Mouse (Mus musculus): ENCODE measurements around the gene Rbbp5.
"Not testable (repeated sequence)": the region's sequence is repeated elsewhere in the genome, so short reads cannot be mapped to it uniquely, and the experiment has no call there.

The Rbbp5 gene

GRCm38 (mm10) chr1:132476928-132477691 is at the start of gene Rbbp5:
Gene Rbbp5, plus strand, starts transcription at chr1:132477365.
- DNase-seq (ENCODE audit: low spot score), result peak; percentile 68

- no peak for DNase-seq (ENCODE audit: low spot score)
Measured at GRCm38 (mm10) chr1:132430818-132431217, 46.3 kb upstream of the Rbbp5 start.

DNA sequence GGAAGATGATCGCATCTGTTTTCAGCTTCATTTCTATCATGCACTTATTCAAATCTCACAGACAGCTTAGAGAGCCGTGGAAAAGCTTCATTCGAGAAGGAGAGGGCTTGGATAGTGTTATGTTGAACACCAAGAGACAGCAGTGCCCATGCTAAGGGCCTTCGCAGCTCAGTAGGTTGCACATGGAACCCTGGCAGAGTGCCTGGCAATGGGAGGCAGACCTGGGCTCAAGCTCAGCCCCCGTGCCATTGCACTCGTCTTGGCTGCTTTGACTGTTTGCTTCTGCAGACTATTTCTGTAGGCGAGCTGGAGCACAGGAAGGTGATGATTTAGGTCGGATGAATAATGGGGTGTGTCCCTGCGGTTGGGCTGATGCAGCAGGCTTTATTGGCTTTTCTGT is 45.4 kb upstream of the Rbbp5 start:
- no peak for DNase-seq (ENCODE audit: low spot score)

DNA sequence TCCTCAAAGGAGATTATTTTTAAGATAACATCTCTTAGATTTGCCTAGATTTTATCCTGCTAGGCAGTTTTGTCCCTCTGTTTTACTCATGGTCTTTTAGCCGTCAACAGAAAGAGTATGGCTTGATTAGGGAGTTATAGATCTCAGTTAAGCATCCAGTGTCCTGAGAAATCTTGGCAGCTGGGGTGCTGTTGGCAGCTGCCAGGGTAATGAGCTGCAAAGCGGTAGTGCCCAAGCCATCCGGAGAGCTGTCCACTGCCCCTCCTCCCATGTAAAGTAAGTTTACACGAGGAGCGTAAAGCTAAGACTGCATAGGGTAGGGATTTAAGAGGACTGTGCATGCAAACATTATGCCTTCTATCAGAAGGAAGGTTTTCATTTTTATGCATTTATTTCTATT is 43.8 kb upstream of the Rbbp5 start:
- DNase-seq (ENCODE audit: low spot score), result no peak

- no peak for DNase-seq (ENCODE audit: low spot score)
Measured at GRCm38 (mm10) chr1:132434032-132434431, 43.1 kb upstream of the Rbbp5 start.

DNA sequence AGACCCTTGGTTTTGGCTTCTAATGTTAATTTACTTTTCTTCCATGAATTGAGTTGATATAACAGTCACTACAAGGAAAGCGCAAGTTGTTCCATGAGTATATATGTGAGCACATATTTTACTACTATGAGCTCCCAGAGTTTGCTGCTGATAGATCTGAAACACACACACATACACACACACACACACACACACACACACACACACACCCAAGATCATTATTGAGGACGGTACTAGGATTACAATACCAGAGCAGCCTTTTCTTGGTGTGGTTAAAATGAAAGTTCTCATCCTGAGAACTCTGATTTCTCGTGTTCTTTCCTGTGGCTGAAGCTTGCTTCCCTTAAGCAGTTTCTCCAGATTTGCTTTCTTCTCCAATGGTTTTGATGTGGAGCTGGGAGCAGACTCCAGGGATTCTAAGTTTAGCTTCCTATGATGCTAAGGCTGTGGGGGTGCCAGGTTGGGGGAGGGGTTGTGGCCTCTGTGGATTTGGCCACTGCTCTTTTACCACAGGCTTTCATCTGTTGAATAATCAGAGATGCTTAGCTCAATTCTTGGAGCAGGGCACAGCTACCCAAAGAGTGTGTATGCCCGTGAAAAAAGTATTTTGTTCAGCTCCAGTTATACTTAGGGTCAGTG is 40.7 kb upstream of the Rbbp5 start:
- DNase-seq (ENCODE audit: low spot score), result no peak

GRCm38 (mm10) chr1:132436960-132437359 is 40.2 kb upstream of the Rbbp5 start:
- DNase-seq (ENCODE audit: low spot score), result no peak

- DNase-seq (ENCODE audit: low spot score), result no peak
Measured at GRCm38 (mm10) chr1:132437389-132437788, 39.8 kb upstream of the Rbbp5 start.

DNA sequence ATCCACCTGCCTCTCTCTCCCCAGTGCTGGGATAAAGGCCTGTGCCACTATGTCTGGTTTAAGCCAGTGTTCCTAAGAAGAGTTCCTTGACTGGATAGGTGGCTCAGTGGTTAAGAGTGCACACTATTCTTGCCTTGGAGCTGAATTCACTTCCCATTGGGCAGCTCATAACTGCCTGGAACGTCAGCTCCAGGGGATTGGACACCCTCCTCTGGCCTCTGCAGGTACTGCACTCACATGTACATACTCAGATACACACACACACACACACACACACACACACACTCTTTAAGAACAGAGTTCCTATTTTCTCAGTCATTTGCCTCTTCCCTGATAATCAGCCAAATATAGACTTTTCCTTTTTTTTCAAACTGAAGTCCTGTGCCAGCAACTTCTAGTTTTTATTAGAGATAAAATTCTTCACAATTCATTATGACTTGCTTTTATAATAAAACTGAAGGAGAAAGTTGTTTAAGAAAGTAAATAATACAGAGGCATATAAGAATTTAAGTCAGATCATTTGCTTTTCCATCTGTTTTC is 36.2 kb upstream of the Rbbp5 start:
- DNase-seq (ENCODE audit: low spot score), result no peak

DNA sequence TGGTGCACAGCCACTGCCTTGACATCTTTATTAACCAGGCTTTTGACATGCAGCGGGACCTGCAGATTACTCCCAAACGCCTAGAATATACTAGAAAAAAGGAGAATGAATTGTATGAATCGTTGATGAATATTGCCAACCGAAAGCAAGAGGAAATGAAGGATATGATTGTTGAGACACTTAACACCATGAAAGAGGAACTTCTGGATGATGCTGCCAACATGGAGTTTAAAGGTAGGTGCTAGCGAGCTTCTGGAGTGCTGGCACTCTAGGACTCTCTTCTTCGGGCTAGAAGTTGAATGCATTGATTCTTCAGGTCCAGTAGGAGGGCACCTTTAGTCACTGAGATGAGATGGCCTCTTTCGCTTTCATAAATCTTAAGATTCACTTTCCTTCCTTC is 27.4 kb upstream of the Rbbp5 start:
- no peak for DNase-seq (ENCODE audit: low spot score)

DNA sequence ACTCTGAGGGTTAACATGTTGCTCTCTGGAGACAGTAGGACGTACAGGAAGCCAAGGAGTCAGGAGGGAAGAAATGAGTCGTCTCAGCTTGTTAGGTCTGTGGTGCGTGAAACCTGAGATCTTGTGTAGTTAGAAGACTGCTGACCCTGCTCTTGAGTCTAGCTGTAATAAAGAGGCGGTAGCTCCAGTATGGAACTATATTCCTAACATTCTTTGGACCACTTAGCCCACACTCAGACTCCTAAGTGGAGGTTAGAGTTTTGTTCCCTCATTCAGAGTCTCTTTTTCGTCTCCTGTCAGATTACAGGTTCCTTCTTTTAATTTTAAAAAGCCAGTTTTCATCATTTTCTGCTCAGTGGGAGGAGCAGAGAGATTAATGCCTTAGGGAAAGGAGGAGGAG is 12.5 kb upstream of the Rbbp5 start:
- DNase-seq (ENCODE audit: low spot score), result no peak

GRCm38 (mm10) chr1:132468926-132469325 is 8.2 kb upstream of the Rbbp5 start:
- no peak for DNase-seq (ENCODE audit: low spot score)

DNA sequence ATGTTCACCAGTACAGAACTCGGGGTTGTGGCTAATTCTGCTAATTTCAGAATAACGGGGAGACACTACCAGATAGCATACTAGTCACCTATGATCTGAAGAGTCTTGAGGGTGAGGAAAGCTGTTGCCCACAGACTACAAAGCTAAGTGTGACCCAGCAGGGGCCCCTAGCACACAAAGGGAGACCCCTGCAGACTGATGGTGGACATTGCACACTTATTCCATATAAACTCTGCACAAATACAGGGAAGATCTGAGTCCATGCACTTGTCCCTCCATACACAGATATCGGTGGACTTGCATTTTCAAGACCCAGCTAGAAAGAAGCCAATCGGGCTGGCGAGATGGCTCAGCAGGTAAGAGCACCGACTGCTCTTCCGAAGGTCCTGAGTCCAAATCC is 7.6 kb upstream of the Rbbp5 start:
- DNase-seq (ENCODE audit: low spot score), result no peak

DNA sequence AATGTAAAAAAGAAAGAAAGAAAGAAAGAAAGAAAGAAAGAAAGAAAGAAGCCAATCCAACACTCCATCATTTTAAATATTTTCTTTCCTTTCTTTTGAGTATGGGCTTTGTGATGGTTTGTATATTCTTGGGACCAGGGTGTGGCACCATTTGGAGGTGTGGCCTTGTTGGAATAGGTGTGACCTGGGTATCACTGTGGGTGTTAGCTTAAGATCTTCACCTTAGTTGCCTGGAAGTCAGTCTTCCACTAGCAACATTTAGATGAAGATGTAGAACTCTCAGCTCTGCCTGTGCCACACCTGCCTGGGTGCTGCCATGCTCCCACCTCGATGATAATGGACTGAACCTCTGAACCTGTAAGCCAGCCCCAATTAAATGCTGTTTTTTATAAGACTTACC is 7.1 kb upstream of the Rbbp5 start:
- not testable (repeated sequence) for DNase-seq (ENCODE audit: low spot score)

GRCm38 (mm10) chr1:132471032-132471431 is 6.1 kb upstream of the Rbbp5 start:
- DNase-seq (ENCODE audit: low spot score), result no peak

DNA sequence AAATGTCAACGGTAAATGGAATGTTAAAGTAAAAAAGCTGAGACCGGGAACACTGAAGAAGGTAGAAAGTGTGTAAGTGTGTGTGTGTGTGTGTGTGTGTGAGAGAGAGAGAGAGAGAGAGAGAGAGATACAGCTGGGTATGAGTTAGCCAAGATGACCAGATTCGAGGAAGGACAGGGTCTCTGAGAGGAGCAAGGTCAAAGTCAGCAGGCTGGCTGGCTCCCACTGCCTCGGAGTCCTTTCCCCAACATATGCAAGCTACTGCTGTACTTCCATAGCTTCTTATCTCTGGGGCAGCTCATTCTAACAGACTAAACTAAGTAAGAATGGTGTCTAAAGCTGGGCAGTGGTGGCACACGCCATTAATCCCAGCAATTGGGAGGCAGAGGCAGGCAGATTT is 5.7 kb upstream of the Rbbp5 start:
- DNase-seq (ENCODE audit: low spot score), result no peak

DNA sequence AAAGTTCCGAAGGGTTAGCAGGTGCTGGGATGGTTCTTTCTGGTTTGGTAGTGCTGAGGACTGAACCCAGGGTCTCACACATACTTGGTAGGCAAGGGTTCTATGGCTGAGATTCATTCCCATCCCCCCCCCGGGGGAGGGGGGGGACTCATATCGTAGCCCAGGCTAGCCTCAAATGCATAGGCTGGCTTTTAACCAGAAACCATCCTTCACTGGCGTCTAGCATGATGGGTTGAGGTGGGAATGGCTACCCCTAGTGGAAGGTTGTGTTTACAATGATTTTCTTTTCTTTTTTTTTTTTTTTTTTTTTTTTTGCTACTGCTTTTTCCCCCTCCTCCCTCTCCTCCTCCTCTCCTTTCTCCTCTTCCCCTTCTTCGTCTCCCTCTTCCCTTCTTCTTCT is 4.6 kb upstream of the Rbbp5 start:
- no peak for DNase-seq (ENCODE audit: low spot score)

DNA sequence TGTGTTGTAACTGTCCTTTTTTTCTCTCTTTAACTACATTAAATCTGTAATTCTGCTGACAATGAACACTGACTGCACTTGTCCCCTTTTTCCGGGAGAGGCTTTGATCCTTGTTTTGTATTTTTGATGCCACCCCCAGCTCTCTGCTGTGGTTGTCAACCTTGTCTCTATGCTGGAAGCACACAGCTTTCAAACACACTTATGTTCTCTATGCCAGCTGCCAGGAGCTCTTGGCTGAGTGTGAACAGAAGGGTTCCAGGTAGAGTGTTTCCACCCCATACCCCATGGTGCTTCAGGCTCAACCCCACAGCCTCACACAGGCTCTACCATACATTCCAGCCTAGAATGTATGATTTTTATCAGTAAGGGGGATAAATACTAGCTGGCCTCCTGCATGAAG is 2.7 kb upstream of the Rbbp5 start:
- no peak for DNase-seq (ENCODE audit: low spot score)

DNA sequence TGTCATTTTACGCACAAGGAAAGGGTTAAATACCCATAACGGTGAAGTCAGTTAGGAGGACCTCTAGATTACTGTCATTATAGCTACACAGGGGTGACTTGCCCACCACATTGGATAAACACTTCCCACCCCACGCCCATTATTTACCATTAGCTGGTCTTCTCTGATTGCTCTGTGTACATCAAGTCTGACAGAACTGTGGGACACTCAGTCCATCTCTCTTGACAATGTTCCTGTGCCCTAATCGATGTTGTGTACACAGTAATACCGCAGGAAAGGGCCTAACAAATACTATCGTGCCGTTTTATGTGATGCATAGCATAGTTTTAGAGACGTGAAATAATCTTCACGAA is 614 bp upstream of the Rbbp5 start:
- no peak for DNase-seq (ENCODE audit: low spot score)

DNA sequence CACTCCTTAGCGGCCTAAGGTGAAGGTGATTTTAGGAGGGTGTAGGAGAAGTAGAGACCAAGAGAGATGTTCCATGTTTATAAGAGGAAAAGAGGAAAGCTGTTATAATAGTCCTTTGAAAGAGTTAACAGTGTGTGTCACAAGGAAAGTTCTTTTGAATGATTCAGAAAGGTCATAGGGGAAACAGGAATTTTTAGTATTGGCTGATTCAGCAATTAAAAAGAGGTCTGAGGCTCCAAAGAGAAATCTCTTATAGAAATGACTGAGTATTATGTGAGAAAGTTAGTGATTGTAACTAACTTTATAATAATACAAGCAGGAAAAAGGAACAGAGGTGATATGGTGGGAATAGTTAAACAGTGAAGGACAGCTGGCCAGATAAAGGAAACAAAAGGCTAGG is 2.3 kb downstream of the Rbbp5 start:
- no peak for DNase-seq (ENCODE audit: low spot score)

DNA sequence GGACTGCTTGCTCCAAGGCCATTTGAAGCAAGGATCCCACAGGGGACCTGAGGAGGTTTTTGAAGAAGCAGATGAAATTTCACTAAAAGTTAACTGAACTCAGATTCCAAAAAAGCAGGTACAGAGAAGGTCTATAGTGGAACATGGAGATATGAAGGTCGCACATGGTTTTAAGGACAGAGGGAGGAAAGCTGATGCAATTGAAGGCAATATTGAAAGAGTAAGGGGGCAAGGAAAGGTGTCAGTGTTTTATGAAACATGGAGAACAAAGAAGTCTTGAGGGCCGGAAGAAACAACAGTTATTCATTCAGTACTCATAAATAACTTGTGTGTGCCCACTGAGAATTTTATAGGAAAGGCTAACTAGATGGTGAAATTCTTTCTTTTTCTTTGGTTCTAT is 4.5 kb downstream of the Rbbp5 start:
- no peak for DNase-seq (ENCODE audit: low spot score)

DNA sequence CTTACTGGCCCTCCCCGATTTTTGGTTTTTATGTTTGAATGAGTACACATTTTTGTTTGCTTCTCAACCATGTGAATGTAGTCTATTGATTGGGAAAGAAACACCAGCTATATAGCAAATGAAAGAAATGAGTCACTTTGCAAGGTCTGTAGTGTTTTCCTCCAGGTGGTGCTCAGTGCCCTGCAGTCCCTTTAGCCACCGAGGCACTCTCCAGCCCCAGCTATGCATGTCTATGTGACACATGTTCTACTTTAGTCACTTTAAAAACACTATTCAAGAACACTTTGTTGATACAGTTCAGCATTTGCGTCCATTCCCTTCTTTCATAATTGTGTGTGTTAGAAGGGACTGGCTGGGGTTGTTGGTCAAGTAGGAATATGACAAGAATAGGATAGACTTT is 6.1 kb downstream of the Rbbp5 start:
- DNase-seq (ENCODE audit: low spot score), result no peak

GRCm38 (mm10) chr1:132483759-132484158 is 6.6 kb downstream of the Rbbp5 start:
- no peak for DNase-seq (ENCODE audit: low spot score)

- no peak for DNase-seq (ENCODE audit: low spot score)
Measured at GRCm38 (mm10) chr1:132500535-132500934, 23.4 kb downstream of the Rbbp5 start.

Measured in left cerebral cortex, adult 11 months (tissue).